Mouse (Mus musculus) left cerebral cortex, adult 18-20 months (tissue): Measurements from ENCODE around the gene Tradd. TPM values are rescaled to one million over a fixed set of nuclear protein-coding genes. Genes with fewer than 3 reads are reported as not detected.

Experiments
- microRNA-seq, 2 experiments: library from miRNA; unstranded; fragments of <30 nt; microRNA quantifications; one replicate each; pipeline ENCODE4 v1.2.0; 2021
- total RNA-seq, 2 experiments: library from RNA; stranded (reverse); gene quantifications; 2 replicates each; pipeline ENCODE4 v1.2.3; 2021

Tradd gene
- total RNA-seq, 2 experiments from 2014 or later, result 7.6 to 8.9 TPM

Small RNA genes within 50 kb of the gene (microRNA-seq; reads per million reads assigned to microRNA genes)
- 0 reads per million in 2 experiments for gene Gm27320
- gene Mir328, result 13,625 to 17,417 reads per million in 2 experiments

Other genes starting within 250 kb of the Tradd start
- not detected for gene Ces3a, start 216.0 kb downstream of the Tradd start, total RNA-seq
- gene Ces3b, start 180.9 kb downstream of the Tradd start, total RNA-seq, result not detected
- gene Ces4a, start 132.8 kb downstream of the Tradd start, total RNA-seq, result not detected
- gene Cbfb, start 93.9 kb downstream of the Tradd start, total RNA-seq, result 10 to 100 TPM; 19.4 to 24.7 TPM
- gene D230025D16Rik, start 39.5 kb downstream of the Tradd start, total RNA-seq, result 10 to 100 TPM; 37.0 to 40.0 TPM
- gene B3gnt9, start 9.5 kb downstream of the Tradd start, total RNA-seq, result 1 to 10 TPM; 3.0 to 3.5 TPM
- gene Fbxl8, start within 50 bp of the Tradd start, total RNA-seq, result 1 to 10 TPM; 1.1 to 1.6 TPM
- 10 to 100 TPM; 25.6 to 26.5 TPM for gene Hsf4, start 5.2 kb upstream of the Tradd start, total RNA-seq
- gene Nol3, start 11.5 kb upstream of the Tradd start, total RNA-seq, result 10 to 100 TPM in 1 of 2 experiments, 1 to 10 TPM in 1; 9.4 to 10.8 TPM
- gene 4931428F04Rik, start 25.3 kb upstream of the Tradd start, total RNA-seq, result 10 to 100 TPM; 22.3 to 27.9 TPM
- 1 to 10 TPM; 1.6 TPM for gene Exoc3l, start 31.5 kb upstream of the Tradd start, total RNA-seq
- gene E2f4, start 33.1 kb upstream of the Tradd start, total RNA-seq, result 10 to 100 TPM; 37.6 to 39.1 TPM
- 1 to 10 TPM; 1.4 to 1.8 TPM for gene Elmo3, start 41.0 kb upstream of the Tradd start, total RNA-seq
- 1 to 10 TPM; 4.5 to 4.8 TPM for gene Lrrc29, start 61.7 kb upstream of the Tradd start, total RNA-seq
- 10 to 100 TPM; 37.1 to 37.4 TPM for gene Tmem208, start 61.7 kb upstream of the Tradd start, total RNA-seq
- 1 to 10 TPM; 3.1 to 3.3 TPM for gene Fhod1, start 83.3 kb upstream of the Tradd start, total RNA-seq
- gene Slc9a5, start 84.2 kb upstream of the Tradd start, total RNA-seq, result 10 to 100 TPM; 31.1 to 35.6 TPM
- gene Plekhg4, start 108.7 kb upstream of the Tradd start, total RNA-seq, result 1 to 10 TPM; 2.1 to 2.2 TPM
- not detected for gene Kctd19, start 148.9 kb upstream of the Tradd start, total RNA-seq
- under 1 TPM; 0.19 to 0.42 TPM for gene Lrrc36, start 149.0 kb upstream of the Tradd start, total RNA-seq
- 10 to 100 TPM; 47.0 to 48.3 TPM for gene Tppp3, start 206.9 kb upstream of the Tradd start, total RNA-seq
- 10 to 100 TPM; 41.8 to 42.5 TPM for gene Zdhhc1, start 232.3 kb upstream of the Tradd start, total RNA-seq